Mouse (Mus musculus): ENCODE measurements around the gene Scarb1.

DNA sequence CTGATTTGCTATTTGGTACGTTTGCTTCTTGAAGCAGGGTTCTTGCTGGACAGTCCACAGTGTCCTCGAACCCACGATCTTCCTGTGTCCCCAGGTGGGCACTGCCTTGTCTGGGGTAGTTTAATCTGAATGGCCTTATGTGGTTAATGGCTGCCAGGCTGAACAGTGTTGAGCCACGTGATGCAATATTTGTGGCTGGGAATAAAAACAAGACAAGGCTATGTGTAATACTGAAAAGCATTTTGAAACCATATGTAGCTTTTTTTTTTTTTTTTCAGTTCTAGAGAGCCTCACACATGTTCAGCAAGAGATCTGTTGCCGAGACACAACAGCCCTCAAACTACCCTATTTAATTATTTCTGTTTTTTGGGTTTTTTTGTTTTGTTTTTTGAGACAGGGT lies 27.3 kb upstream of the Scarb1 start:
- TF ChIP-seq CTCF (IDR thresholded peaks at IDR 0.05; ENCODE audit: low read depth) (no peak), EP300 (IDR thresholded peaks at IDR 0.05; ENCODE audit: low read depth) (no peak)
